Mouse (Mus musculus) cerebellum, adult 2 months (tissue): ENCODE data around the gene Mpped1.

Experiments
- CTCF ChIP-seq: fragments of 200-500 bp; IDR thresholded peaks from 2 replicates; pipeline ENCODE4 v1.5.1; 2011; ENCODE audit warnings: low read depth, mild to moderate bottlenecking, control low read depth, low read length, moderate library complexity, borderline replicate concordance; ENCODE audit not compliant: insufficient read depth
- POLR2A ChIP-seq: fragments of 200-500 bp; IDR thresholded peaks from 2 replicates; pipeline ENCODE4 v1.6.1; 2011; ENCODE audit warnings: low read length, control low read depth, borderline replicate concordance; ENCODE audit not compliant: insufficient read depth

DNA sequence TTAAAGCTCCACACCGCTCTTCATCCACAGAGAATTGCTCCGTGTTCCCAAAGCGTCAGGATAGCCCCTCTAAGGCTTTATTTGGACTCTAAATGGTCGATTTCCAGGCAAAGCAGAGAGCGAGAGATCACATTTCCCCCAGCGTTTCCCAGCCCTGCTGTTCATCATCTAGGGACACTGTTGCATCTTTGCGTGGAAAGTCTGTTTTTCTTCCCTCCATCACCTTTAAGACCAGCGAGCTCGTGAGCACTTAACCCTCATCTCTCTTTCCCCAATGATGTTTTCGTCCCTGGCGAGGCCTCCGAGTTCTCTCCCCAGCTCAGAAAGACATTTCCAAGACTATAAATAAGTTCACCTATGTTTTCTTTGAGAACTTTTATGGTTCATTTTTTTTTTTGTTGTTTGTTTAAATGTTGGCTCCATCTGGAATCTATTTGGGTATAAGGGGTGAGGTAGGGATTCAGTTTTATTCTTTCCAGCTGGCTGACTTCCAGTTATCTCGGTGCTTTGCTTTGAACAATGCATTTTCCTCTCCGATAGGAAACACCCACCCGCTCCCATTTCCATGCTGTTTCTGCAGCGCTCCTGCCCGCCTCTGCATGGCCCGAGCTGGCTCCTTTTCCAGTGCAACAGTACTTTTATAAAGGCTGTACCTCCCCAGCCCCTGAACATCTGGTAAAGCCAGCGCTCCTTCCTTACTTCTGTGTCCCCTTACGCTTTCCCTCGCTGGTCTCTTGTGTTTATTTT, 38.4 kb upstream of the Mpped1 start:
- TF ChIP-seq CTCF (no peak), POLR2A (no peak)
